Mouse (Mus musculus) brain, embryonic 14.5 days (tissue): Measurements from ENCODE around the gene Ttc28.

Experiments
- CTCF ChIP-seq: fragments of 200-500 bp; IDR thresholded peaks from 2 replicates; pipeline ENCODE4 v1.5.1; 2012; ENCODE audit warnings: inconsistent platforms, mild to moderate bottlenecking, moderate library complexity, borderline replicate concordance; ENCODE audit not compliant: insufficient read depth, insufficient read length; ENCODE audit errors: extremely low read depth
- POLR2A ChIP-seq: fragments of 200-500 bp; IDR thresholded peaks from 2 replicates; pipeline ENCODE4 v1.6.1; 2012; ENCODE audit warnings: mild to moderate bottlenecking, inconsistent platforms, borderline replicate concordance; ENCODE audit not compliant: poor library complexity, insufficient read depth, insufficient read length, severe bottlenecking; ENCODE audit errors: extremely low read depth

DNA sequence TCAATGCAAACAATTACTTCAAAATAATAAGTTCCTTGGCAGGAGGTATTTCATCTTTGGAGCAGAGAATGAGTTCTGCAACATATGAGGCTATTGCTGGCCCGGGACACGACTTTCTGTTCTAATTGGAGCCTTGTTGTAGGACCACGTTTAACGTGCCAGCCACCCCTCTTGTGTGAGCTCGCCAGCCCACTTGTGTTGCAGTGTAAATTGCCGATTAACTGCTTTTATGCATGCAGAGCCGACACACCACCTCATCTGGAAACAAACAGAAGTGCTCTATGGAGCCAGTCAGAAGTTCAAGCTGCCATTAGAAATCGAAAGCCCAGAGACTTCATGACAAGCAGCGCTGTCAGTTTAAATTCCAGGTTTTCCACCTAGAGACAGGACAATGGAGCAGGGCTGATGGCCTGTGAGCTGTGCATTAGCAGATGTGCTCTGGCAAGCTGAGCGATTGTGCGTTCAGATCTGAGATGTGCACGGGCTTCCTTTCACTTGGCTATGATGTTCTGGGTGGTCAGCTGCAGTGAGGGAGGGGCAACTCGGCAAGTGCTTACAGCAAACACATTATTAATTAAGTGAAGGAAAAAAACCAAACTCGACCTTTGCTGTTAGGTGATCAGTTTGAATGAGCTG, 167.4 kb downstream of the Ttc28 start:
- TF ChIP-seq POLR2A, result no peak
- no peak for TF ChIP-seq CTCF
